Mouse (Mus musculus): ENCODE results near the gene L3mbtl1.

DNA sequence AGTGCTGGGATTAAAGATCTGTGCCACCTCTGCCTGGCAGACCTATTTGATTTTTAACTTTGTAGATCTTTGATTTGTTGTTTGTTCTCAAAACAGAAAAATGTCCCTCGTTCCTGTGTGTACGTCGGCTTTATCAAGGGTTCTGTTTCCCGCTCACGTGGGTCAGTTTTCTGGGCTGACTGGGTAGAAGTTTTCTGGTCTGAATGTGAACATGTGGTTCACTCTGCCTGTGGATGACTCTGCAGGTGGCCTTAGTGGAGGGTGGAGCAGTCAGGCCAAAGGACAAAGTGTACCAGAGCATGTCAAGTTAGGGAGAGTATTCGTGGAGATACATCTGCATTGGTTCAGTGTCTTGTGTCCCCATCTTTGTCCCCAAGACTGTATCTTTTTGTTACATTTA lies 41.1 kb downstream of the L3mbtl1 start:
- no peak for TF ChIP-seq POLR2A (IDR thresholded peaks at IDR 0.05; ENCODE audit: borderline replicate concordance, extremely low read depth, insufficient read depth, insufficient read length, poor library complexity, severe bottlenecking)
- TF ChIP-seq CTCF (IDR thresholded peaks at IDR 0.05; ENCODE audit: borderline replicate concordance, extremely low read depth, insufficient read depth, insufficient read length): no peak
